Mouse (Mus musculus) gastrocnemius, postnatal 4 days (tissue): ENCODE measurements around the gene Eml6. TPM values are rescaled to one million over a fixed set of nuclear protein-coding genes. Genes with fewer than 3 reads are reported as not detected.
A peak's percentile ranks its signal among the peaks of the same experiment; 100 is the strongest.
"Not testable (repeated sequence)": the region's sequence is repeated elsewhere in the genome, so short reads cannot be mapped to it uniquely, and the experiment has no call there.

Experiments
- DNase-seq, 2 experiments: peaks; one replicate each; pipeline ENCODE4 v3.0.0; 2021 to 2022; ENCODE audit warnings: low spot score in 2 of 2, mixed read lengths in 2 of 2
- total RNA-seq, 2 experiments: library from RNA; stranded (reverse); gene quantifications; 2 replicates each; pipeline ENCODE4 v1.2.3; 2021

Eml6 gene
- total RNA-seq, 2 experiments from 2014 or later = 3.2 to 3.3 TPM

GRCm38 (mm10) chr11:29794475-29794874 is 231.4 kb downstream of the Eml6 start:
- no peak for DNase-seq

GRCm38 (mm10) chr11:29790796-29791195 is 235.0 kb downstream of the Eml6 start:
- no peak for DNase-seq

- no peak for DNase-seq
These were observed 236.8 kb downstream of the Eml6 start for GRCm38 (mm10) chr11:29788921-29789638.

GRCm38 (mm10) chr11:29788499-29788898 is 237.3 kb downstream of the Eml6 start:
- DNase-seq = no peak

GRCm38 (mm10) chr11:29787473-29787872 is 238.4 kb downstream of the Eml6 start:
- no peak for DNase-seq

- no peak for DNase-seq
These were observed 239.1 kb downstream of the Eml6 start for GRCm38 (mm10) chr11:29786583-29787219.

GRCm38 (mm10) chr11:29779409-29780026 is 246.3 kb downstream of the Eml6 start:
- no peak for DNase-seq

- DNase-seq = no peak
These were observed 246.9 kb downstream of the Eml6 start for GRCm38 (mm10) chr11:29778936-29779335.

- DNase-seq = peak in 1 of 2 experiments; percentile 53
These were observed 247.9 kb downstream of the Eml6 start for GRCm38 (mm10) chr11:29777964-29778363.

- no peak for DNase-seq
These were observed 251.1 kb downstream of the Eml6 start for GRCm38 (mm10) chr11:29774760-29775159.

- peak in 1 of 2 experiments; percentile 41 for DNase-seq
These were observed 251.5 kb downstream of the Eml6 start for GRCm38 (mm10) chr11:29774296-29774695.

- no peak for DNase-seq
These were observed 253.6 kb downstream of the Eml6 start for GRCm38 (mm10) chr11:29772279-29772678.

GRCm38 (mm10) chr11:29770666-29771400 is 255.0 kb downstream of the Eml6 start:
- no peak for DNase-seq

GRCm38 (mm10) chr11:29768523-29768922 is 257.3 kb downstream of the Eml6 start:
- DNase-seq = no peak

GRCm38 (mm10) chr11:29766313-29766982 is 259.4 kb downstream of the Eml6 start:
- no peak for DNase-seq

- DNase-seq = no peak
These were observed 260.8 kb downstream of the Eml6 start for GRCm38 (mm10) chr11:29765063-29765462.

- DNase-seq = no peak
These were observed 263.1 kb downstream of the Eml6 start for GRCm38 (mm10) chr11:29762768-29763167.

GRCm38 (mm10) chr11:29761387-29761786 is 264.4 kb downstream of the Eml6 start:
- no peak for DNase-seq

- DNase-seq = no peak
These were observed 267.2 kb downstream of the Eml6 start for GRCm38 (mm10) chr11:29758617-29759016.

GRCm38 (mm10) chr11:29756007-29756406 is 269.8 kb downstream of the Eml6 start:
- not testable (repeated sequence) for DNase-seq
